Mouse (Mus musculus) liver, embryonic 13.5 days (tissue): Measurements from ENCODE around the gene Defa22. TPM values are rescaled to one million over a fixed set of nuclear protein-coding genes. Genes with fewer than 3 reads are reported as not detected.
"Not testable (repeated sequence)": the region's sequence is repeated elsewhere in the genome, so short reads cannot be mapped to it uniquely, and the experiment has no call there.

Experiments
- ATAC-seq: fragments of 200-750 bp; cut with Nextera tagmentation; 2 replicates; pipeline ENCODE4 v1.8.0; 2017; ENCODE audit warnings: low read depth, mild to moderate bottlenecking, moderate number of reproducible peaks, moderate library complexity
- DNase-seq: peaks from one replicate; pipeline ENCODE4 v3.0.0; 2022
- H3K27ac ChIP-seq: fragments of 300-500 bp; sonication (generic); 2 replicates; pipeline ENCODE4 v1.5.1; 2015; ENCODE audit warnings: moderate library complexity, mild to moderate bottlenecking, inconsistent platforms
- H3K27me3 ChIP-seq: fragments of 300-500 bp; sonication (generic); 2 replicates; pipeline ENCODE4 v1.6.1; 2015; ENCODE audit warnings: mild to moderate bottlenecking, inconsistent platforms
- H3K36me3 ChIP-seq: fragments of 300-500 bp; sonication (generic); 2 replicates; pipeline ENCODE4 v1.6.1; 2015; ENCODE audit warnings: mild to moderate bottlenecking, inconsistent platforms
- H3K4me1 ChIP-seq: fragments of 300-500 bp; sonication (generic); replicated peaks from 2 replicates; pipeline ENCODE4 v1.6.1; 2015; ENCODE audit warnings: inconsistent platforms
- H3K4me2 ChIP-seq: fragments of 300-500 bp; sonication (generic); 2 replicates; pipeline ENCODE4 v1.6.1; 2015; ENCODE audit warnings: inconsistent platforms, mild to moderate bottlenecking, moderate library complexity
- H3K4me3 ChIP-seq: fragments of 300-500 bp; sonication (generic); replicated peaks from 2 replicates; pipeline ENCODE4 v1.5.1; 2015; ENCODE audit warnings: mild to moderate bottlenecking, inconsistent platforms
- H3K9ac ChIP-seq: fragments of 300-500 bp; sonication (generic); 2 replicates; pipeline ENCODE4 v1.6.1; 2015; ENCODE audit warnings: mild to moderate bottlenecking, inconsistent platforms
- H3K9me3 ChIP-seq: fragments of 300-500 bp; sonication (generic); replicated peaks from 2 replicates; pipeline ENCODE4 v1.6.1; 2016; ENCODE audit warnings: inconsistent platforms
- WGBS: fragments of 180-500 bp; shearing (Covaris S2); methylation state at CpG from one replicate; pipeline ENCODE4 v1.1.7; 2015; ENCODE audit not compliant: insufficient replicate concordance; 5-methylcytosine and 5-hydroxymethylcytosine counted together
- polyA plus RNA-seq: library from polyadenylated mRNA; unstranded; fragments of >200 nt; fragmentation: Nextera tagmentation; extraction: Ambion mirVana; gene quantifications from 2 replicates; pipeline ENCODE4 v1.2.1, GENCODE M21; 2015

Defa22 gene
- polyA plus RNA-seq = not detected in 2 replicates

DNA sequence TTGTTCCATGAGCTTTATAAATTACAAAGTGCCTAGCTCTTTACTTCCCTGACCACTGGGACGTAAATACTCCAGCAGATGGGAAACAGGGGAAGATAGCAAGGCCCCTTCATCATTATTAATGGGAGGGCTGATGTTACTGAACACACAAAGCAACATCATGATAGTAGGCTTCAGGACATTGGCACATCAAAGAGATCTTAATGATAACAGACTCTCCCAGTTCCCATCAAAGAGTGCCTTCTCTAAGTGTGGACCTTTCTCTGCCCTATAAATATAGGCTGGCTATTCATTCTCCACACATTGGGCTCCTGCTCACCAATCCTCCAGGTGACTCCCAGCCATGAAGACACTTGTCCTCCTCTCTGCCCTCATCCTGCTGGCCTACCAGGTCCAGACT is at the start of gene Defa22:
TSS of gene Defa22 (plus strand) at position 301 of the 400 bp plus-strand sequence.
- not testable (repeated sequence) for H3K4me1 ChIP-seq, H3K9me3 ChIP-seq, H3K4me2 ChIP-seq, DNase-seq, ATAC-seq, H3K27me3 ChIP-seq, H3K36me3 ChIP-seq, H3K4me3 ChIP-seq, H3K27ac ChIP-seq, H3K9ac ChIP-seq
- WGBS = no CpG with 5 or more reads among the region's 1 CpGs

DNA sequence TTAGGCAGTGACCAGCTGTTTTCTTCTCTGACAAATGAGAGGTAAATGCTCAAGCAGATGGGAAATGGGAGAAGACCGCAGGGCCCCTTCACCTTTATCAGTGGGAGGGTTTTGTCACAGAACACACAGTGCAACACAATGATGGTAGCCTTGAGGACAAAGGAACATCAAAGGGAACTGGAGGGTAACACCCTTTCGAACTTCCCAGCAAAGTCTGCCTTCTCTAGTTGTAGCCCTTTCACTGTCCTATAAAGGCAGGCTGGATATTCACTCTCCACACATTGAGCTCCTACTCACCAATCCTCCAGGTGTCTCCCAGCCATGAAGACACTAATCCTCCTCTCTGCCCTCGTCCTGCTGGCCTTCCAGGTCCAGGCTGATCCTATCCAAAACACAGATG is 27.7 kb upstream of the Defa22 start, which contains the start of gene Defa30:
TSS of gene Defa30 (plus strand) at position 301 of the 400 bp plus-strand sequence.
- H3K4me3 ChIP-seq, H3K27me3 ChIP-seq, H3K4me1 ChIP-seq, H3K9me3 ChIP-seq, H3K36me3 ChIP-seq, DNase-seq, H3K9ac ChIP-seq, H3K4me2 ChIP-seq, H3K27ac ChIP-seq, ATAC-seq: not testable (repeated sequence)
- 35% methylated on average over 3 of the region's 3 CpGs for WGBS

- not testable (repeated sequence) for H3K9ac ChIP-seq, H3K4me3 ChIP-seq, H3K4me2 ChIP-seq, H3K27me3 ChIP-seq, ATAC-seq, H3K27ac ChIP-seq, H3K36me3 ChIP-seq, H3K9me3 ChIP-seq, DNase-seq, H3K4me1 ChIP-seq
- no CpG with 5 or more reads among the region's 1 CpGs for WGBS
Measured at GRCm38 (mm10) chr8:21191314-21191713, 29.2 kb downstream of the Defa22 start, which contains the start of gene Defa31. Gene Defa31 (plus strand): TSS chr8:21191614.

DNA sequence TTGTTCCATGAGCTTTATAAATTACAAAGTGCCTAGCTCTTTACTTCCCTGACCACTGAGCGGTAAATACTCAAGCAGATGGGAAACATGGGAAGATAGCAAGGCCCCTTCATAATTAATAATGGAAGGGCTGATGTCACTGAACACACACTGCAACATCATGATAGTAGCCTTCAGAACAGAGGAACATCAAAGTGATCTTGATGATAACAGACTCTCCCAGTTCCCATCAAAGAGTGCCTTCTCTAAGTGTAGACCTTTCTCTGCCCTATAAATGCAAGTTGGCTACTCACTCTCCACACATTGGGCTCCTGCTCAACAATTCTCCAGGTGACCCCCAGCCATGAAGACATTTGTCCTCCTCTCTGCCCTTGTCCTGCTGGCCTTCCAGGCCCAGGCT is 39.2 kb downstream of the Defa22 start, which contains the start of gene Gm15293:
TSS of gene Gm15293 (plus strand) at position 301 of the 400 bp plus-strand sequence.
- H3K36me3 ChIP-seq, H3K4me1 ChIP-seq, H3K9me3 ChIP-seq, DNase-seq, H3K4me2 ChIP-seq, H3K27ac ChIP-seq, H3K9ac ChIP-seq, H3K27me3 ChIP-seq, ATAC-seq, H3K4me3 ChIP-seq: not testable (repeated sequence)
- no CpG with 5 or more reads among the region's 1 CpGs for WGBS

Other genes with a start within 250 kb of the Defa22 start
- not detected in 2 replicates for gene Gm6040, start 240.2 kb upstream of the Defa22 start, polyA plus RNA-seq
- not detected in 2 replicates for gene AY761185, start 217.6 kb upstream of the Defa22 start, polyA plus RNA-seq
- gene Defa21, start 136.7 kb upstream of the Defa22 start, polyA plus RNA-seq = not detected in 2 replicates
- not detected in 2 replicates for gene Defa23, start 107.2 kb upstream of the Defa22 start, polyA plus RNA-seq
- gene Defa35, start 97.2 kb upstream of the Defa22 start, polyA plus RNA-seq = not detected in 2 replicates
- gene Defa25, start 77.8 kb upstream of the Defa22 start, polyA plus RNA-seq = not detected in 2 replicates
- gene Gm14851, start 66.2 kb upstream of the Defa22 start, polyA plus RNA-seq = not detected in 2 replicates
- not detected in 2 replicates for gene Defa30, start 27.6 kb upstream of the Defa22 start, polyA plus RNA-seq
- gene Defa31, start 29.3 kb downstream of the Defa22 start, polyA plus RNA-seq = not detected in 2 replicates
- not detected in 2 replicates for gene Gm15293, start 39.3 kb downstream of the Defa22 start, polyA plus RNA-seq
- gene Gm15292, start 87.5 kb downstream of the Defa22 start, polyA plus RNA-seq = not detected in 2 replicates
- gene Defa27, start 153.3 kb downstream of the Defa22 start, polyA plus RNA-seq = not detected in 2 replicates
- gene Defa29, start 164.7 kb downstream of the Defa22 start, polyA plus RNA-seq = not detected in 2 replicates
- not detected in 2 replicates for gene Defa2, start 216.2 kb downstream of the Defa22 start, polyA plus RNA-seq
- not detected in 2 replicates for gene Defa33, start 229.5 kb downstream of the Defa22 start, polyA plus RNA-seq